Mouse (Mus musculus): Measurements from ENCODE around the gene Opcml.

The Opcml gene

DNA sequence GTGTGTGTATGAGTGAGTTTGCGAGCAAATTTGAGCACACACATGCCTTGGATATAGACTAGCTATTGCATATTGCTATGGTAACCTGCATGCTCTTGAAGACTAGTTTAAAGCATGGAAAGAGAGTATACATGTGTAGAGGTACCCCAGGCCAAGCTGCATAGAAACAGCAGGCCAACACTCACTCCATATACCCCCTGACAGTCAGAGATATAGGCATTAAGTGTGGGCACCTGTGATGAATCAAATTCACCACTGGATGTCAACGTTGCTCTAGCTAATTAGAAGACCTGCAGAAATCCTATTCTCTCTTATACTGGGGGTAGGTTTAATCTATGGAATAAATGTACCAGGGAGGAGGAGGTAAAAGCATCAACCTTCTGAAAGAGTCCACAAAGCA, 547.3 kb downstream of the Opcml start:
- DNase-seq = no peak

DNA sequence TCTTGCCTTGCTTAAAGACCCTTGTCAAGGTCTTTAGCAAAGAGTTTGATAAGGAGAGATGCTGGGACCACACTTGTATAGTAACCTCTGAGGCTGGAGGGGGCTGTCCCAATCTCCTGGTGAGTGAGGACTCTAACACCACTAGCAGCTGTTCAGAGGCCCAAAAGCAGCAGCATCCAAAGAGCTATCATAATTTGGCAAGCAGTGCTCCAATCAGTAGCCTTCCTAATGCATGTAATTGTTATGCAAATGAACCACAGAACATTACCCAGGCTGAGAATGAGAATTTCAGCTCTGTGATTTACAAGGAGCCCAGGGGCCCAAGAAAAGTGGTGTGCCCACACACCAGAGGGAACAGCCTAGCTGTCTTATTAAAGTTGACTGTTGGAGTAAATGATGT, 564.4 kb downstream of the Opcml start:
- DNase-seq = no peak

GRCm38 (mm10) chr9:28357946-28358345, 567.4 kb downstream of the Opcml start:
- DNase-seq = no peak

DNA sequence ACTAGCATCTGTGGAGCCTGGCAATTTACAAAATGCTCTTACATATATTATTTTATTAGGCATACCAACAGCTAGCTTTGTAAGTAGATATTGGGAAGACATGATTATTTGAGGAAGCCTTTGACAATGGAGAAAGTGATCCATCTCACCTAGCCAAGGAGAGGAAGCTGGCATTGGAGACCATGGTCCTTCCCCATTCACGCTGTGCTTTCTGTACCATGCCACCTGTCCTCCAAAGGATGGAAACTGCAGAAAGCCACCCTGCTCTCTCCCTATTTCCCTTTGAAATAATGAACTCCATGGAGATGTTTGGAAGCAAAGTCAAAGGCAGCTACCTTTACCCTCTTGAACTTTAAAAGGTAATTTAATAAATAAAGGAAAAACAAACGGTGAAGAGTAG, 570.1 kb downstream of the Opcml start:
- DNase-seq = no peak

- DNase-seq = no peak
These were observed 574.0 kb downstream of the Opcml start for GRCm38 (mm10) chr9:28364473-28365159.

- no peak for DNase-seq
These were observed 574.5 kb downstream of the Opcml start for GRCm38 (mm10) chr9:28365160-28365473.

- DNase-seq = no peak
These were observed 596.1 kb downstream of the Opcml start for GRCm38 (mm10) chr9:28386527-28387175.

DNA sequence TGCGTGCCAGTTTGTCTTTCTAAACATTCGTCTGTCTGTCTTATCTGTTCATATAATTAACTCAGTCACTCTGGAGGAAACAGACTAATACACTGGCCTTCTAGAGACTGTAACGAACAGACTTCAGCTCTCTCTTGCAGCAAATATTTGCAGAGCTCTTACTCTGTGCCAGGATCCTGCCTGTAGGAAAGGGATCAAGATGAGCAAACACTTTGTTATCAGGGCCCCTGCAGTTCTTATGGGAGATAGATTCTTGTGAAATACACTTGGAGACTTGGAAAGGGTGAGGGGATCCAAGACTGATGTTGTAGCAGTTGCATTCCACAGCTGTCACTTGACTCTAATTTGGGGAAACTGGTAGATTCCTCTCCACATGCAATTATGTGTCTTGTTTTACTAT, 604.6 kb downstream of the Opcml start:
- no peak for DNase-seq

DNA sequence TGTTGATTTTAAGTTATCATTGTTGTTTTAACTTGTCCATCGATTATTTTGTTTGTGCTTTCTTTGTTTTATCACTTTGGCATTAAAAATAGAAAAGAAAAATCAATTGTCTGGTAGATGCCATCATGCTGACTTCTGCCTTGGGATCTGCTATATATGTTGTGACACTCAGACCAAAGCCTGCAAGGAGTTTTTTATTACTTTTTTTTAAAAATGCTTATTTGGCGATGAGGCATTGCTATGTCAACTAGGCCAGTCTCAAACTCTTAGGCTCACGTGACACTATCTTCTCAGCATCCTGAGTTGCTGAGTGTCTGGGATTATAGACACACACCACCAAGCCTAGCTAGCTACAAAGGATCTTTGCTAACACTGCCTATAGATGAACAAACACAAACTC, 605.1 kb downstream of the Opcml start:
- no peak for DNase-seq

GRCm38 (mm10) chr9:28402770-28403650, 612.4 kb downstream of the Opcml start:
- DNase-seq = no peak

DNA sequence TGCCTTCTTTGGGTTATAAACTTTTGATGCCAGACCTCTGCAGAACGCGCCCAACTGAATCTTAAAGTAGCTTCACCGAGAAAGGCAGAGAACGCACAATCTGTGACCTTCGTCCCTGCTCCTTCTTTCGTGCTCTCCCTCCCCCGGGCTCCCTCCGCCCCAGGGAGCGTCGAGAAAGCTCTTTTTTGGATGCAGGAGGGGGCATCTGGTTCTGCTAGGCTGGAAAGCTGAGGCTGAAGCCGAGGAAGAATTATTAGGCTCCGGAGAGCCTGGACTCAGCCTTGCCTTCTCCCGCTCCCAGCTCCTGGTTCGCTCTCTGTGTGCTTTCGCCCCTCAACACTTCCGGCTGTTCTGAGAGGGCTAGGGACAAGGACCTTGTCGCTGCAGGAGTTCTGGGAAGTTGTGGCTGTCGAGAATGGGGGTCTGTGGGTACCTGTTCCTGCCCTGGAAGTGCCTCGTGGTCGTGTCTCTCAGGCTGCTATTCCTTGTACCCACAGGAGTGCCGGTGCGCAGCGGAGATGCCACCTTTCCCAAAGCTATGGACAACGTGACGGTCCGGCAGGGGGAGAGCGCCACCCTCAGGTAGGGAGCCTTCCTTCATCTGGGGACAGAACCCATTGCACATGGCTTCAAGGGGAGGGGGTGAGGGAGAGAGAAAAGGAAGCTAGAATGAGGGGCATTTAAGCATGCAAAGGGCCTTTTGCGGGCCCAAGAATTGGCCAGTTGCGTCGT, 613.4 kb downstream of the Opcml start:
- no peak for DNase-seq

DNA sequence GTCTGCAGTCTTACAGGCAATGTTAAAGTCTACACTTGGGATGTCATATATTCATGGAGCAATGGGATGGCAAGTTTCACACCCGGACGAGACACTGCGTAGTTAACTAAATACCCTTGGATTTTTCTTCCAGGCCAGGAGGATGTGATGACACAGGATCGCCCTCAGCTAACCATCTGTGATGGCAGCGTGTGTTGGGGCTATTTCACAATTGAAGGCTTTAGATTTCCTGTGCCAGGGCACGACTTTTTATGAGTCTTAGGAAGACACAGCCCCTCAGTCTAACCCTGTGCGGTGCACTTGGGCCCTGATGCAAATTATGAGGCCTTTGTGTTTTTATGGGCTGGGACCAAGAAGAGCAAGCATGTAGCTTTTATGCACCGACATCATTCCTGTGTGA, 614.0 kb downstream of the Opcml start:
- DNase-seq = no peak

DNA sequence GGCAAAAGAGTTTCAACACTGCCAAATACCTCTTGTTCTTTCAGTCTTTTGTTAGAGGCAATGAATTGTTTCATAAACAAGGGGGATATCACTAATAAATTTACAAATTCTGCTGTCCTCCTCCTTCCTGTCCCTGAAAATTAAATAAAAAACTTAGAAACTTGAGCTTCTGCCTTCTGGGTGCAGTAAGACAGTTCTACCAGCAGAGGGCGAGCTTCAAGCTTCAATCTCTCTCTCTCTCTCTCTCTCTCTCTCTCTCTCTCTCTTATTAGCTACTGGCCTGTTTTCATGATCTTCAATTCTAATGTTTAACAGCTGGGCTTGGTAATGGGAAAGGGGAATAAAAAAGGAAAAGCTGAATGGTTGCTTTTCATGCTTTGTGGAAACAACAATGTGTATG, 615.2 kb downstream of the Opcml start:
- no peak for DNase-seq

DNA sequence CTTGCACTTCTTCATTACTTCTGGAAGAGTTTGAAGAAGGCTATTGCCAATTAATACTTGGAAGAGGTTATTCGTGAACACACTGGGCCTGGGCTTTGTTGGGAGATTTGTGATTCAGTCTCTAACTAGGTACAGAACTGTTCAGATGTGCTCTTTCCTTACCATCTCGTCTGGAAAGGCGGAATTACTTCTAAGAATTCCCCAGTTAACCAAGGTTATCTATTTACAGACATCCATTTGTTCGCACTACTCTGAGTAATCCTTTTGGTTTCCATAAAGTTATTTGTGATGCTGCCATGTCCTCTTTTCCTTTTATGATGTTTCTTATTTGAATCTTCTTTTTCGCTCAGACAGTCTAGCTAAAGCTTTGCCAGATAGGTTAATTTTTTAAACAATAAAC, 630.2 kb downstream of the Opcml start:
- no peak for DNase-seq

DNA sequence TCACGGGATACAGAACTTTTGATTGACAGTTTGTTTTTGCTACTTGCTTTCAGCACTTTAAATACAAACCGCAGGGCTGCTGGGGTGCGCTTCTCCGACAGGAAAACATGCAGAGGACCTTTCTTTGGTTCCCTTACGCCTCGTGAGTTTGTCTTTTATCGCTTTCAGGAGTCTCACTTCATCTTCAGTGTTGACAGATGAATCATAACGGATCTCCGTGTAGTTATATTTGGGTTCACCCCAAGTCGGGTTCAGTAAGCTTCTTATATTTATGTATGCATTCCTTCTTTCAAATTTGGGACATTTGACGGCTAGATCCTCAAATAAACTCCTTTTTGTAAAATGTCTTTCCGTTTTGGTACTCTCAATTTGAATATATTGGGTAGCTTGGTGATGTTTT, 632.8 kb downstream of the Opcml start:
- no peak for DNase-seq

GRCm38 (mm10) chr9:28432159-28432558, 641.6 kb downstream of the Opcml start:
- no peak for DNase-seq

- DNase-seq = no peak
These were observed 648.2 kb downstream of the Opcml start for GRCm38 (mm10) chr9:28438752-28439151.

- no peak for DNase-seq
These were observed 649.0 kb downstream of the Opcml start for GRCm38 (mm10) chr9:28439433-28440191.

GRCm38 (mm10) chr9:28440192-28440795, 649.7 kb downstream of the Opcml start:
- no peak for DNase-seq

- DNase-seq = no peak
These were observed 653.9 kb downstream of the Opcml start for GRCm38 (mm10) chr9:28444485-28444884.

- no peak for DNase-seq
These were observed 654.4 kb downstream of the Opcml start for GRCm38 (mm10) chr9:28444972-28445371.

- DNase-seq = no peak
These were observed 655.3 kb downstream of the Opcml start for GRCm38 (mm10) chr9:28445863-28446262.
